Mouse (Mus musculus) CD8-positive naive resting alpha-beta T cell, adult 2 months (primary cell): ENCODE data around the gene Slc24a3.

Experiments used
- DNase-seq, 2 experiments: peaks; one replicate each; pipeline ENCODE4 v3.0.0; 2022; ENCODE audit warnings: low read depth in 2 of 2, low spot score in 2 of 2

Slc24a3 gene

GRCm38 (mm10) chr2:145676936-145677335 is 509.4 kb downstream of the Slc24a3 start:
- DNase-seq = no peak

GRCm38 (mm10) chr2:145680141-145680540 is 512.6 kb downstream of the Slc24a3 start:
- no peak for DNase-seq

GRCm38 (mm10) chr2:145680762-145681161 is 513.2 kb downstream of the Slc24a3 start:
- no peak for DNase-seq

- no peak for DNase-seq
These were observed 514.1 kb downstream of the Slc24a3 start for GRCm38 (mm10) chr2:145681626-145682025.

- no peak for DNase-seq
These were observed 515.4 kb downstream of the Slc24a3 start for GRCm38 (mm10) chr2:145682924-145683323.

GRCm38 (mm10) chr2:145683536-145683935 is 516.0 kb downstream of the Slc24a3 start:
- DNase-seq = no peak

- no peak for DNase-seq
These were observed 516.6 kb downstream of the Slc24a3 start for GRCm38 (mm10) chr2:145684151-145684550.

- DNase-seq = no peak
These were observed 517.3 kb downstream of the Slc24a3 start for GRCm38 (mm10) chr2:145684891-145685290.

- DNase-seq = no peak
These were observed 518.5 kb downstream of the Slc24a3 start for GRCm38 (mm10) chr2:145686017-145686416.

- no peak for DNase-seq
These were observed 523.9 kb downstream of the Slc24a3 start for GRCm38 (mm10) chr2:145691367-145692009.
